ENCODE assay signal across 14 mouse cellular contexts in the genomic region with DNA sequence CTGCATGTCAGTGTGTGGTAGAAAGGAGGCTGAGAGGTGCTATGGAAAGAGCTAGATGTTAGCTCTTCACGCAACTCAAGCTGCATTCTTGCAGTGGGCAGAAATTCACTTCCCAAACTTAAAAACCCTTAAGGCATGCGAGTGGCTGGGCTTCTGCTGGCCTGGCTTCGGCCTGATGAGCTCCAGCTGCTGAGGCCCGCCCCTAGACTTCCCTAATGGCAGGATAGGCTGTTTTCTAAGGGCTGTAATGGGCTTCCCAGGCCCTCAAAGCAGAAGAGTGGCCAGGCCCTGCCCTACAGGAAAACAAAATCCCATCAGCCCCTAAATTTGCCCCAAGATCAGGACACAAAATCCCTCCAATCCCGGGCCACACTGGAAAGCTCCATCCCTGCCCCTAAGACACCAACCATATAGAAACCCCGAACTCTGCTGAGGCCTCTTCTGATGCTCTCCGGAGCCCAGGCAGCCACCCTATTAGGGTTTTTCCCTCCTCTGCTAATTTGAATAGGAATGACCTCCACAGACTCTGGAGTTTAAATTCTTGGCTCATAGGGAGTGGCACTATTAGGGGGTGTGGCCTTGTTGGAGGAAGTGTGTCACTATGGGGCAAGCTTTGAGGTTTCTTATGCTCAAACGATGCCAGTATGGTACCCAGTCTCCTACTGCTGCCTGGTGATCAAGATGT. TPM values are rescaled to one million over a fixed set of nuclear protein-coding genes. Genes with fewer than 3 reads are reported as not detected.
A peak's percentile ranks its signal among the peaks of the same experiment; 100 is the strongest.
DNase-seq lines count a peak whose midpoint lies in the region; ATAC-seq and TF ChIP-seq lines count a peak whose summit lies in the region.
"Had no signal": no experiment of that assay in that cellular context is flagged by ENCODE, and none has a peak within 500 bp of the region (broad histone marks: within the 10 kb centered on the region; RNA-seq: fewer than 3 reads in every experiment).

No protein-coding gene starts in this region.

- H3K9ac ChIP-seq in kidney, postnatal 0 days (ENCODE audit: low read depth, low read length), result no peak overlapping the region
- 0 out of 2 replicates have a peak overlapping the region, but pooled peaks have one; percentile 34 for H3K9ac ChIP-seq in ES-Bruce4 (ENCODE audit: low read depth, poor library complexity, severe bottlenecking)
- no peak overlapping the region for H3K9ac ChIP-seq in limb, embryonic 15.5 days
- H3K9ac ChIP-seq: hindbrain, embryonic 12.5 days; midbrain, embryonic 13.5 days; neural tube, embryonic 13.5 days had no signal

- TF ChIP-seq EP300 in ES-Bruce4 (IDR thresholded peaks at IDR 0.05; ENCODE audit: insufficient read depth, low read depth, low read length), result no peak

- TF ChIP-seq POLR2A in kidney, adult 2 months (IDR thresholded peaks at IDR 0.05; ENCODE audit: low read depth, low read length), result no peak
- no peak for TF ChIP-seq POLR2A in ES-Bruce4 (IDR thresholded peaks at IDR 0.05; ENCODE audit: insufficient read depth, low read length)

- no peaks in the 10 kb centered on the region for H3K27me3 ChIP-seq in kidney, postnatal 0 days (ENCODE audit: insufficient read depth, low read length)
- no peaks in the 10 kb centered on the region for H3K27me3 ChIP-seq in kidney, adult 2 months (replicated peaks; ENCODE audit: control insufficient read depth, insufficient read depth, low read length)
- H3K27me3 ChIP-seq in ES-Bruce4 (ENCODE audit: control insufficient read depth, insufficient read depth, low read length, poor library complexity, severe bottlenecking), result no peaks in the 10 kb centered on the region
- H3K27me3 ChIP-seq in limb, embryonic 15.5 days, result no peaks in the 10 kb centered on the region
- H3K27me3 ChIP-seq: neural tube, embryonic 13.5 days had no signal

- H3K36me3 ChIP-seq in kidney, postnatal 0 days (ENCODE audit: insufficient read depth, low read length), result 0 out of 2 replicates have a peak, but pooled peaks cover 2% of the 10 kb centered on the region
- H3K36me3 ChIP-seq in kidney, adult 2 months (ENCODE audit: control insufficient read depth, insufficient read depth, low read length), result no peaks in the 10 kb centered on the region
- H3K36me3 ChIP-seq in ES-Bruce4 (ENCODE audit: control insufficient read depth, insufficient read depth, low read length, poor library complexity, severe bottlenecking), result no peaks in the 10 kb centered on the region
- H3K36me3 ChIP-seq in limb, embryonic 15.5 days, result peaks cover 8% of the 10 kb centered on the region

- H3K4me2 ChIP-seq in kidney, postnatal 0 days (ENCODE audit: low read length), result no peak overlapping the region
- no peak overlapping the region for H3K4me2 ChIP-seq in limb, embryonic 15.5 days
- H3K4me2 ChIP-seq: hindbrain, embryonic 12.5 days; midbrain, embryonic 13.5 days; neural tube, embryonic 13.5 days had no signal

- H3K9me3 ChIP-seq in kidney, postnatal 0 days (replicated peaks; ENCODE audit: low read length), result no peaks in the 10 kb centered on the region
- H3K9me3 ChIP-seq in ES-Bruce4 (replicated peaks; ENCODE audit: control insufficient read depth, insufficient read depth, low read length, poor library complexity, severe bottlenecking), result no peaks in the 10 kb centered on the region
- H3K9me3 ChIP-seq in limb, embryonic 15.5 days, result no peaks in the 10 kb centered on the region
- H3K9me3 ChIP-seq: hindbrain, embryonic 12.5 days; midbrain, embryonic 13.5 days; neural tube, embryonic 13.5 days had no signal

- peak overlapping the region; percentile 28 for H3K27ac ChIP-seq in kidney, postnatal 0 days
- H3K27ac ChIP-seq in kidney, adult 2 months (ENCODE audit: insufficient read depth, low read depth, low read length), result no peak overlapping the region
- peak overlapping the region; percentile 77 for H3K27ac ChIP-seq in ES-Bruce4 (ENCODE audit: insufficient read depth, low read length)
- 0 out of 2 replicates have a peak overlapping the region, but pooled peaks have one; percentile 54 for H3K27ac ChIP-seq in limb, embryonic 15.5 days
- H3K27ac ChIP-seq: hindbrain, embryonic 12.5 days; midbrain, embryonic 13.5 days; neural tube, embryonic 13.5 days had no signal

- 34% methylated on average over 8 of the region's 8 CpGs for WGBS in kidney, postnatal 0 days
- WGBS in kidney, adult 2 months, result 42% methylated on average over 8 of the region's 8 CpGs
- 36% methylated on average over 8 of the region's 8 CpGs for WGBS in limb, embryonic 15.5 days

- no peak overlapping the region for H3K4me3 ChIP-seq in kidney, postnatal 0 days (replicated peaks; ENCODE audit: low read depth, low read length)
- H3K4me3 ChIP-seq in kidney, adult 2 months (ENCODE audit: insufficient read depth, low read depth, low read length), result no peak overlapping the region
- H3K4me3 ChIP-seq in ES-Bruce4 (ENCODE audit: low read depth, low read length), result peak overlapping the region; percentile 21; the same call in 1 of the 2 replicates
- H3K4me3 ChIP-seq in limb, embryonic 15.5 days, result no peak overlapping the region
- H3K4me3 ChIP-seq: hindbrain, embryonic 12.5 days; midbrain, embryonic 13.5 days; neural tube, embryonic 13.5 days had no signal

- no peak for ATAC-seq in kidney, postnatal 0 days (replicated peaks; ENCODE audit: low FRiP score, low read depth)
- no peak for ATAC-seq in limb, embryonic 15.5 days (ENCODE audit: insufficient number of reproducible peaks, low FRiP score, low TSS enrichment, low read depth)
- ATAC-seq: midbrain, embryonic 13.5 days had no signal

- H3K4me1 ChIP-seq in kidney, postnatal 0 days (replicated peaks; ENCODE audit: insufficient read depth, low read length), result no peaks in the 10 kb centered on the region; the same call in 1 of the 2 replicates
- H3K4me1 ChIP-seq in kidney, adult 2 months (ENCODE audit: control insufficient read depth, insufficient read depth, low read length), result peaks cover 5% of the 10 kb centered on the region; the same call in 1 of the 2 replicates
- peaks cover 6% of the 10 kb centered on the region for H3K4me1 ChIP-seq in ES-Bruce4 (ENCODE audit: control insufficient read depth, insufficient read depth, low read length)
- peaks cover 14% of the 10 kb centered on the region for H3K4me1 ChIP-seq in limb, embryonic 15.5 days

- no peak for TF ChIP-seq CTCF in kidney, postnatal 0 days (IDR thresholded peaks at IDR 0.05; ENCODE audit: low read depth)
- no peak for TF ChIP-seq CTCF in kidney, adult 2 months (conservative IDR thresholded peaks at IDR 0.05; ENCODE audit: insufficient read depth, insufficient read length, low read depth, low read length)
- TF ChIP-seq CTCF in ES-Bruce4 (IDR thresholded peaks at IDR 0.05; ENCODE audit: low read depth, low read length), result no peak

- DNase-seq in cerebellum, adult 9-10 months, result peak; percentile 23
- DNase-seq in cerebellum, adult 8-10 months, result no peak
- DNase-seq in kidney, postnatal 0 days (ENCODE audit: low spot score), result peak; percentile 77
- no peak for DNase-seq in kidney, adult 2 months
- no peak for DNase-seq in thymus, postnatal 10 days (ENCODE audit: low spot score in 2 of 2)
- no peak for DNase-seq in frontal cortex, postnatal 25 days (ENCODE audit: low spot score in 2 of 2)
- DNase-seq: adrenal gland, postnatal 10 days; right cerebral cortex, adult 18-20 months had no signal

RNA-seq across cellular contexts. Expression of gene Ankrd54, which starts 2.5 kb away (rescaled TPM):
- 42.5 and 42.6 TPM in 2 replicates for polyA plus RNA-seq in kidney, postnatal 0 days (2015; fragmentation: Nextera tagmentation; extraction: Ambion mirVana)
- polyA plus RNA-seq in kidney, adult 2 months (2012; rRNA removed), result 38.9 and 52.2 TPM in 2 replicates
- polyA plus RNA-seq in ES-Bruce4 (2011; ENCODE audit: insufficient read depth, insufficient read length, low read depth, missing spikeins), result 16.6 and 18.2 TPM in 2 replicates
- polyA plus RNA-seq in limb, embryonic 15.5 days (2015; fragmentation: Nextera tagmentation; extraction: Ambion mirVana), result 43.9 and 46.6 TPM in 2 replicates

RNA-seq across cellular contexts. Expression of gene Eif3l, which starts 9.8 kb away (rescaled TPM):
- 199 and 218 TPM in 2 replicates for polyA plus RNA-seq in kidney, postnatal 0 days (2015; fragmentation: Nextera tagmentation; extraction: Ambion mirVana)
- 172 and 183 TPM in 2 replicates for polyA plus RNA-seq in kidney, adult 2 months (2012; rRNA removed)
- 598 and 608 TPM in 2 replicates for polyA plus RNA-seq in ES-Bruce4 (2011; ENCODE audit: insufficient read depth, insufficient read length, low read depth, missing spikeins)
- 203 and 206 TPM in 2 replicates for polyA plus RNA-seq in limb, embryonic 15.5 days (2015; fragmentation: Nextera tagmentation; extraction: Ambion mirVana)

RNA-seq across cellular contexts. Expression of gene Galr3, which starts 23.5 kb away (rescaled TPM):
- polyA plus RNA-seq in kidney, postnatal 0 days (2015; fragmentation: Nextera tagmentation; extraction: Ambion mirVana), result 0.13 and 0.24 TPM in 2 replicates
- 0.64 and 1.2 TPM in 2 replicates for polyA plus RNA-seq in kidney, adult 2 months (2012; rRNA removed)
- not detected in 2 replicates for polyA plus RNA-seq in ES-Bruce4 (2011; ENCODE audit: insufficient read depth, insufficient read length, low read depth, missing spikeins)
- 0.13 TPM in 1 of 2 replicates, not detected in the other for polyA plus RNA-seq in limb, embryonic 15.5 days (2015; fragmentation: Nextera tagmentation; extraction: Ambion mirVana)
- polyA plus RNA-seq: forebrain, embryonic 11.5 days; hindbrain, embryonic 12.5 days; midbrain, embryonic 13.5 days; neural tube, embryonic 13.5 days had no signal

RNA-seq across cellular contexts. Expression of gene H1f0, which starts 37.0 kb away (rescaled TPM):
- 522 and 524 TPM in 2 replicates for polyA plus RNA-seq in kidney, postnatal 0 days (2015; fragmentation: Nextera tagmentation; extraction: Ambion mirVana)
- polyA plus RNA-seq in kidney, adult 2 months (2012; rRNA removed), result 123 and 145 TPM in 2 replicates
- 59.8 TPM in 2 replicates for polyA plus RNA-seq in ES-Bruce4 (2011; ENCODE audit: insufficient read depth, insufficient read length, low read depth, missing spikeins)
- 487 and 628 TPM in 2 replicates for polyA plus RNA-seq in limb, embryonic 15.5 days (2015; fragmentation: Nextera tagmentation; extraction: Ambion mirVana)

RNA-seq across cellular contexts. Expression of gene Micall1, which starts 43.5 kb away (rescaled TPM):
- 5.9 and 6.6 TPM in 2 replicates for polyA plus RNA-seq in kidney, postnatal 0 days (2015; fragmentation: Nextera tagmentation; extraction: Ambion mirVana)
- polyA plus RNA-seq in kidney, adult 2 months (2012; rRNA removed), result 23.3 and 24.5 TPM in 2 replicates
- 12.4 and 13.4 TPM in 2 replicates for polyA plus RNA-seq in ES-Bruce4 (2011; ENCODE audit: insufficient read depth, insufficient read length, low read depth, missing spikeins)
- polyA plus RNA-seq in limb, embryonic 15.5 days (2015; fragmentation: Nextera tagmentation; extraction: Ambion mirVana), result 15.1 and 16.3 TPM in 2 replicates

Comparison
In these comparisons a context has a peak if more than half of its experiments do, and no peak if none do; other contexts are left out.
1. DNase-seq: peak in cerebellum, adult 9-10 months (single experiment) and kidney, postnatal 0 days (single experiment); none in cerebellum, adult 8-10 months (single experiment), kidney, adult 2 months (single experiment), thymus, postnatal 10 days (0 of 2) and frontal cortex, postnatal 25 days (0 of 2).